Mouse (Mus musculus): ENCODE data around the gene Tkt.
"Not testable (repeated sequence)": the region's sequence is repeated elsewhere in the genome, so short reads cannot be mapped to it uniquely, and the experiment has no call there.

Gene Tkt

DNA sequence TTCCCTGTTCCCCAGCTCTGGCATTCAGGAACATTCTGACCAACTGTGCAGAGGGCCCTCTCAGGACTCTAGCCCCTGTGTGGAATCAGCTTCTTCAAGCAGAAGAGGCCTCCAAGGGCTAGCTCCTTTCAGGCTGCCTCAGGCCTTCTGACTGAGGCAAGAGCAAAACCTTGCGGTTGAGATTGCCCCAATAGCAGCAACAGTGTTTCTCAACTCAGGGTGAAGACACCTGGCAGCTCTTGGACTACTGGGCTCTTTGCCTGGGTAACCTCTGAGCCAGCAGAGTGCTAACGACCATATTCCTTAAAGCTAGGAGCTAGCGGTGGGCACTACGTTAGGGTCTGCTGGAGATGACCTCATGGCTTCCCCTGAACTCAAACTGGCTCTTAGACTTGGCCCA is 5.0 kb downstream of the Tkt start:
- DNase-seq (ENCODE audit: low spot score in 2 of 2), result peak in 1 of 2 experiments; percentile 52

DNA sequence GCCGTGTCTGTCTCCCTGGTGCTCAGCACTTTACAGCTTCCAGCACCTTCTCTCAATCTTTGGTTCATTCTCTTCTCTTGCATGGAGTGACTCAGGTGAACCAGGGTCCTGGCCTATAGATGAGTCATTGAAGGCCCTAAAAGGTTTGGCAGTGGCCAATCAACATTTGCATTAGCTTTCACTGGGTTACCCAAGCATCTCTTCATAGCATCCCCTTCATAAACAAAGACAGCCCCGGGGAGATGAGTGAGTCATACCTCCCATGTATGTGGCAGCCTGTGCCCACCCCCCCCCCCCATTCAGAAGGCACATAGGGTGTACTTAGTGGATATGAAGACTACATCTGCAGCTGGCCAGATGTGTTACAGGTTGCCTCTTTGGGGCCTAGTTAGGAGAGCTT is 8.5 kb downstream of the Tkt start:
- no peak for DNase-seq (ENCODE audit: low spot score in 2 of 2)

DNA sequence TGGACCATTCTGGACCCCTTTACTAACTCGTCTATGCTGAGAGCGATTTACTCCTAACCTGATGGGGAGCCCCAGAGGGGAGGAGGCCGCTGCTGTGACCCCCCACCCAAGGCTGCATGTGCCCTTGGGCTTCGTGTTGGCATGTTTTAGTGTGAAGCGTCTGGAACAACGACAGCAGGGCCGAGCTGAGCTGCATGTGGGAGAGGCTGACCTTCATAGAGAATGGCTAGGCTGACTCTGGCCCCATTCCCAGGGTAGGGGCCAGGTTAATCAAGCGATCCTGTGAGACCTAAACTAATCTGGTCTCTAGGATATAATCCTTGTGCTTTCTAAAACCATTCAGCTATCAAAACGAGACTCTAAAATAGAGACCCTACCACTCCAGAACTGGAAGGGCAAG is 9.6 kb downstream of the Tkt start:
- no peak for DNase-seq (ENCODE audit: low spot score in 2 of 2)

- DNase-seq (ENCODE audit: low spot score in 2 of 2), result no peak
Measured at GRCm38 (mm10) chr14:30559321-30559850, 11.2 kb downstream of the Tkt start.

DNA sequence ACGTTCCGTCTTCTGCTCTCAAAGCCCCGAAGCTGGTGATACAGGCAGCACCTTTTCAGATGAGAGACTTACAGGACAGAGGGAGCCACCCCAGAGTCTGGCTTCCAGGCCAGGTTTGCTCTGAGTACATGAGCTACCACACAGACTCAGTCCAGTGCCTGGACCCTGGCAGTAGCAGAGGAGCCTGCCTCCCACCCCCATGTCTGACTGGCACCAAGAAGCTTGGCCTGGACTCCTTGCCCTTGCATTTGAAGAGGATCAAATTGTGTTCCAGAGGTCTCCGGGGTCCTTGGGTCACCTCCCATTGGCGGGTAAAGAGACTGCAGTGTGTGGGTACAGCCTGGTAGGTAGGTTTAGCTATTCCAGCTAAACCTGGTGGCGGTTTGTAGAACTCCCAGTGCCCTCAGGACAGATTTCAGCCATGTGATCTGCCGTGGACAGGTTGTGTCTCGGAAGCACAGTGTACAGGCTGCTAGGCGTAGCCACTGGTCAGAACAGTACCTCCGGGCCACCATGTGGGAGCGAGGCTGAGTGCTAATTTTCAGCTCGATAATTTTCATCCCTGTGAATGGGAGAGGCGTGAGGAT is 12.7 kb downstream of the Tkt start:
- no peak for DNase-seq (ENCODE audit: low spot score in 2 of 2)

GRCm38 (mm10) chr14:30561470-30562187 is 13.5 kb downstream of the Tkt start:
- DNase-seq (ENCODE audit: low spot score in 2 of 2), result no peak

DNA sequence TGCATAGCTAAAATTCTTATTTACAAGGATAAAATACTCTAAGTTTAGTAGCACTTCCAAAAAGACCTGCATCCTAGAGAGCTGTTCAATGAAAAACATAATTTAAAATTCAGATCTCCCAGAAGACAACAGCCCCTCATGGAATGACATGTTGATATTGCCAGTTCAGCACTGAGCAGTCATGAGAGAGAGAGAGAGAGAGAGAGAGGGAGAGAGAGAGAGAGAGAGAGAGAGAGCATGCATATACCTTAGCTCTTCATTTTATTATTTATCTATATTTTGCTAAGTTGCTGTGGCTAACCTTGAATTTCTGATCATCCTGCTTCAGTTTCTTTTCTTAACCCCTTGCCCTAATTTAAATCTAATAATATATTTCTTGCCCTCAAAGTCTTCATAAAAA is 14.2 kb downstream of the Tkt start:
- DNase-seq (ENCODE audit: low spot score in 2 of 2), result no peak

- peak; percentile 32 to 63 for DNase-seq (ENCODE audit: low spot score in 2 of 2)
Measured at GRCm38 (mm10) chr14:30564451-30564850, 16.3 kb downstream of the Tkt start.

DNA sequence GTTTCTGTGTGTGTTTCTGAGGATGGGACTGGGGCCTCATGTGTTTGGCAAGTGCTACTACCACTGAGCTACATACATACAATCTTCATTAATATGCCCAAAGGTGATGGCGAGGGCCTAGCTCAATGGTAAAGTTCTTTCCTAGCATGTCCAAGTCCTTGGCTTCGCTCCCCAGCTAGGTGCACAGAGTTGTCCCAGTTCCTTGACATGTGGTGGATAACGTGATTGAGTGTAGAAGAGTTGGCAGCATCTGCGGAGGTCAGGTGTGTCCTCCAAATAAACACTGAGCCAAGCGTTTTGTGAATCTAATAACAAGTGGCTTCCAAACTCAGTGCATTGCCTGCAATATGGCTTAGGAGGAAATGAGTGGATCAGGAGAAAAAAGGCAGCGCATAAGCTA is 18.2 kb downstream of the Tkt start:
- no peak for DNase-seq (ENCODE audit: low spot score in 2 of 2)

- no peak for DNase-seq (ENCODE audit: low spot score in 2 of 2)
Measured at GRCm38 (mm10) chr14:30568016-30568415, 19.9 kb downstream of the Tkt start.

DNA sequence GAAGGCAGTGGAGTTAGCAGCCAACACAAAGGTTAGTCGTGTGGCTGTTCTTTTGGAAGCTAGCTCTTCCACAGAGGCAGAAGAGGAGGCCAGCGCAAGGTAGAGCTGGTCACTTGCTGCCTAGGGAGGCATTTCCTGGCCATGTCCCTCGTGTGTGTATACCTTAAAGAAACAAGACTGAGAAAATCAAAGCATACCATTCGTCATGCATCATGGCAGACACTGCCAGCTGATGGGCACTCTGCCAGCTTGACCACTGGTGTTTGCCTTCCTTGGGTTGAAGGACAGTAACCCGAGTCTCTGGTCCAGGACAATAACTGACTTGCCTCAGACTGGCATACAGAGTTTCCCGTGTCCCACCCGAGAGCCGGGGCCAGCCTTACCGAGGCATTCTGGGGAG is 22.1 kb downstream of the Tkt start:
- no peak for DNase-seq (ENCODE audit: low spot score in 2 of 2)

- no peak for DNase-seq (ENCODE audit: low spot score in 2 of 2)
Measured at GRCm38 (mm10) chr14:30572253-30572652, 24.1 kb downstream of the Tkt start.

GRCm38 (mm10) chr14:30573235-30573634 is 25.1 kb downstream of the Tkt start:
- DNase-seq (ENCODE audit: low spot score in 2 of 2), result no peak

DNA sequence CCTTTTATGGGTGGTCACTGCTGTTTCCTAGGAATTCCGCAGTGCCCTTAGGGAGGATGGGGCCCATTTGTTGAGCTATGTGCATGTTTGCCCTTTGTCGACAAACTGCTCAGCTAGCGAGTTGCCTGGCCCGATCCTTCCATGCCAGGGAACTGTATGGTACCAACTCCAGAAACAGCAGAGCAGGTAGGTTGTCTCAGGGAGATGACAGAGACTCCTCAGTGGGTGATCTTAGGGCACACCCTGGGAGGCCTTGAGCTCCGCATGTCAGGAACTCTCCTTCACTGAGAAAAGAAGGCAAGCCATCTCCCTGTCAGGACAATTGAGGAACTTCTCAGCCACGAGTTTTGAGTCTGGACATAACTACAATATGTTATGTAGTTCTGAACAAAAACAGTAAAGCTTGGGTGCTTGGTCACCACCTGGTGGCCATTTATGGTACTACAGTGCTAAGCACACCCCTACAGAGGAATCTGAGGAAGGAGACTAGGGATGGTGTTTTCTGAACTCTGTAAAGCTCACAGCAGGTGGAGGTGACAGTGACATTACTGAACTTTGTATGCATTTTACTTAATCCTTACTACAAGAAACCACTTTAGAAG is 25.9 kb downstream of the Tkt start:
- DNase-seq (ENCODE audit: low spot score in 2 of 2), result peak; percentile 73 to 74

- no peak for DNase-seq (ENCODE audit: low spot score in 2 of 2)
Measured at GRCm38 (mm10) chr14:30575791-30576190, 27.6 kb downstream of the Tkt start.

GRCm38 (mm10) chr14:30576260-30576659 is 28.1 kb downstream of the Tkt start:
- no peak for DNase-seq (ENCODE audit: low spot score in 2 of 2)

DNA sequence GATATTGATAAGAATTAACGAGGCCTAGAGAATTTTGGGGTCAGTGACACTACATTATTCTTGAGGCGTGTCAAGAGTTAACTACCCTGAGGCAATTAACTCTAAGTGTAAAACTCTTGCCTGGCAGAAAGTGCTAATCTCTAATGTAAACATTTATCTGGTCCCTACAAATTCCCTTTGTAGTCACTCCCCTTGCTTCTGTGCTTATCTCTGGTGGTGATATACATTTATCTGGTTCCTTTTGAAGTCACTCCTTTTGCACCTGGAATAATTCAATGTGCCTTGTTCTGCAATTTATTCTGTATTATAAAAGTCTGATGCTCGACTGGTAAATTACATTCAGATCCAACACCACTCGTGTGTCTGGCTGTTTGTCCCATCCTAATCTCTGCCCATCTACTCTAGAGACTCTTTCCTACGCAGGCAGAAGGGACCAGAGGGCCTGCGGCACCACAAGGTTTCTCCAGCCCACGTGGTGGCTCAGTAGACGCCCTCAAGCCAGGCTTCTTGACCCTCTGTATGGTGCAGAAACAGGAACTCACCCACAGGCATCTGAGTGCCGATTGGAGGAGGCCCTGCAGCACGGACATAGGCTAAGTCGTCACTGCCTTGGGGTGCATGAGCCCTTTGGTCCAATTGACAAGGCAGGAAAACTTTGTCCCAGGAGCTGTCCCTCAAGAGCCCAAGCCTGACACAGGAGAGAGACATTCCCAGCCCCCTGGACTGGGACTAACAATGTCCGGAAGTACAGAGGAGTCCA is 29.3 kb downstream of the Tkt start:
- not testable (repeated sequence) for DNase-seq (ENCODE audit: low spot score in 2 of 2)

DNA sequence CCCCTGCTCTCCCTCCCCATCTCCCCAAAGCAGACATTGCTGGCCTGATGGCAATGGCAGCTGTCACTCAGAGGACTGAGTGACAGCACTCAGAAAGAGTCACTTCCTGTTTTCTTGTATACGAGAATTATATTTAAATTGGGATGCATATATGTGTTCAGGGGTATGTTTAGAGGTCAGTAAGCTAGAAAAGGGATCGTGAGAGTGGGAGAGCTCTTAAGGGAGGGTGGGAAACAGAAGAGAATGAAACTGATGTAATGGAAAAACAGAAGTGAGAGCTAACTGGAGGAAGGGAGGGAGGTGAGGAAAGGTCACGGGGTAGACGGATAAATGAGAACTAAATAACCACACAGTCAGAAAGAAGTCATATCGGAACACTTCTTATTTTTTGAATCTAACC is 31.0 kb downstream of the Tkt start:
- no peak for DNase-seq (ENCODE audit: low spot score in 2 of 2)

DNA sequence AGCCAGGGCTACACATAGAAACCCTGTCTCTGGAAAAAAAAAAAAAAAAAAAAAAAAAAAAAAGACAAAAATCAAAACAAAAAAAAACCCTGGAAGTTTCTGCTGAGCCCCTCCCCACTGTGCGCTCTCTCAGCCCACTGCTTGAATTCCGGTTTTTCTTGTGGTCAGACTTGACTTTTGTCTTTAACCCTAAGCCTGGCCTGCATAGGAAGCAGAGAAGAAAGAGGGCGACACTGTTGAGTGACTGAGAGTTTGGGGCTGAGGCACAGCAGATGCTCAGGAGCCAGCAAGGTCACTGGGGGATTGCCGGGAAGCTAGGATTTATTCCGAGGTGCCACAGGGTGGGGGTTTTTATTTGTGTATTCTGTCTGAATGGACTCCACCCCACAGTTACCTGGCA is 31.7 kb downstream of the Tkt start:
- DNase-seq (ENCODE audit: low spot score in 2 of 2), result no peak

- DNase-seq (ENCODE audit: low spot score in 2 of 2), result no peak
Measured at GRCm38 (mm10) chr14:30581238-30581637, 33.1 kb downstream of the Tkt start.

- DNase-seq (ENCODE audit: low spot score in 2 of 2), result no peak
Measured at GRCm38 (mm10) chr14:30584077-30584476, 35.9 kb downstream of the Tkt start.

DNA sequence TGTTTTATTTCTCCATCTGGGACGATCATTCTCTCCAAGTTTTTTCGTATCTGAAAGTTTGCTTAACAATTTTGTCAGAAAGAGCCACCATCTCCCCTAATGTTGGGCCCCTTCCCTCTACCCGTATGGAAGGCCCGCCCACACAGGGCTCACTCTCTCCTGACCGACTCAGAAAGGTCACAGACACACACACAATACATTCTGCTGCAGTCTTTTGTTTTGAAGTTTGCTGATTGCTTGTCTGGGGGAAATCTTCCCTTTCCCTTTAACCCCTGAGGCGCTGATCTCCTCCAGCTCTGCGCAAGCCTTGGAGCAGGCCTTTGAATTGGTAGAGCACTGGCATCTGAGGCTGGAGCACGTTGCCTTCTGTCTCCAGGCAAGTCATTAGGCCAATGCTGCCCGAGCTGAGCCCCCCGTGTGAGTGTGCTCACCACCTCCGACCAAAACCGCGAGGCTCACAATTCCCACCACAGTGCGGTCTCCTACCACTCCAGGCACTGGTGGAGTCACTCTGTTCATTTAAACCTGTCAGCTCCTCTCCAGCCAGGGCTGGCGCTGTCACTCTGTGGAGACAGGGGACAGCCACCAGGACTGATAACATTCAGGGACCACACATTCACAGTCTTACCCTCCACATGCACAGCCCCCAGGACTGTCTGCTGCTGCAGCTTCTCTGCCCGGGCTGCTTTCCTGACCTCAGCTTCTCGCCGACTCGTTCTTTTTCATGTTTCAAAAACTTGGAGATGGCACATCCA is 36.5 kb downstream of the Tkt start:
- DNase-seq (ENCODE audit: low spot score in 2 of 2), result no peak

Measured in urinary bladder, postnatal 36 days (tissue).